Mouse (Mus musculus) splenic B cell, adult 2 months (primary cell): ENCODE measurements around the gene Usp39.

Experiments
- DNase-seq: peaks from one replicate; pipeline ENCODE4 v3.0.0-alpha.2; 2011; ENCODE audit warnings: low read depth, low spot score
- H3K27me3 ChIP-seq: 2 replicates; pipeline ENCODE4 v1.6.1; 2012; ENCODE audit warnings: mild to moderate bottlenecking, low read length, moderate library complexity, mixed read lengths; ENCODE audit not compliant: control insufficient read depth, poor library complexity, insufficient read depth, severe bottlenecking
- H3K36me3 ChIP-seq: 2 replicates; pipeline ENCODE4 v1.6.1; 2012; ENCODE audit warnings: mild to moderate bottlenecking, low read length, moderate library complexity, mixed read lengths; ENCODE audit not compliant: control insufficient read depth, poor library complexity, insufficient read depth, severe bottlenecking

Usp39 gene

DNA sequence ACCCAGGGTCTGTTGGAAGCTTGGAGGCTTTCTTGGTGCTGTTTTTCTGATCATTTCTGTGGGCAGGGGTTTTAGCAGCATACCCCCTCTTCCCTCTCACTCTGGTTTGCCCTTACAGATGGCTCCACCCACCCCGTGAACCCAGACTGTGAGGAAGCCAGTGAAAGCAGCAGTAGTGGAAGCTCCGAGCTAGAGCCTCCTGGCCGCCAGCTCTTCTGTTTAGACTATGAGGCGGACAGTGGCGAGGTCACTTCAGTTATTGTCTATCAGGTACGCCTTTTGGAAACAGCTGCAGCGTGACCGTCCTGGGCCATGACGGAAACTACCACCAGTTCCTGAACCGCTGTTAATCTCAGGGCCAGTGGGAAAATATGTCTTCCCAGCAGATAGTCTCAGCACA, 3.4 kb upstream of the Usp39 start:
- H3K27me3 ChIP-seq: no peaks in the 10 kb centered on the region
- peaks cover 4% of the 10 kb centered on the region for H3K36me3 ChIP-seq
- no peak for DNase-seq

DNA sequence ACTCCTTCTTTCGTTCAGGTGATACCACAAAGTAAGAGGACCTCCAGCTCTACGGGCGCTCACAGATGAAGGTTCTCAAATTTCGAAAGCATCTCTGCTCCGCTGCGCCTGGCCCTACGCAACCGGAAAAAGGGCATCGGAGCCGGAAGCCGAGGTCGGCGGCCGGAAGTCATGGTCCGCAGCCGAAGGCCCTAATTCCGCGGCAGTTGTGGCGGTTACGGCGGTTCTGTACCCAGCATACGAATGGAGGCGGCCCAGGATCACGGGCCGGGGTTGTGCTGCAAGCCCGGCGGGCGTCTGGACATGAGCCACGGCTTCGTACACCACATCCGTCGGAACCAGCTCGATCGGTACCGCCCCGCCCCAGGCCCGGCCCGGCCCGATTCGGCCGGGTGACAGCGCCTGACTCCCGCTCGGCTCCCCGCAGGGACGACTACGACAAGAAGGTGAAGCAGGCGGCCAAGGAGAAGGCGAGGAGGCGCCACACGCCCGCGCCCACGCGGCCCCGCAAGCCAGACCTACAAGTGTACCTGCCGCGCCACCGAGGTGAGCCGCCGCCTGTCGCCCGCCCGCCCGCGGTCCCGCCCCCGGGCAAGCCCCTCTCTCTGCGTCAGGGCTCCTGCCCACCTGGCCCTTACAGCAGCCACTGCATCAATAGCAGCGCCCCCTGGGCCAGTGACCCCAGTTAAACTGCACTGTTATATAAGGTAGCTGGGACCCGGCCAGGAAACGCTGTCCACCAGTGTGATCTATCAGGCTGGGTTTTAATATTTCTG, 2.4 kb upstream of the Usp39 start, which contains the start of gene 0610030E20Rik:
Gene 0610030E20Rik (plus strand): TSS at position 152 of the 776 bp plus-strand sequence.
- peak; percentile 86 for DNase-seq
- peaks cover 4% of the 10 kb centered on the region for H3K36me3 ChIP-seq
- H3K27me3 ChIP-seq: no peaks in the 10 kb centered on the region

DNA sequence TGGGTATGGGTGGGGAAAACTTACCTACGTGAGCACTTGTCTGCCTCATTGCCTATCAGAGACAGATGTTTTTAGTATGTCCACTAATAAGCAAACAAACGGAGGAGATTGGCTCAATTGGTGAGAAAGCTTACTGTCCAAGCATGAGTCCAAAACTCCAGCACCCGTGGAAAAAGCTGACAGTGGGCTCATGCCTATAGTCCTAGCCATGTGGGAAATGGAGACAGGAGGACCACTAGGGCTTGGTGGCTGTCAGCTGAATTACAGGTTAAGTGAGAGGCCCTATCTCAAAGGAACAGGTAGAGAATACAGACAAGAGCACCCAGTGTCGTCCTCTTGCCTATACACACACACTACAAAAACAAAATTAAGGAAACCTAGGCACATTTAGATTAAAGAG, 1.3 kb upstream of the Usp39 start:
- H3K36me3 ChIP-seq: peaks cover 4% of the 10 kb centered on the region
- no peak for DNase-seq

DNA sequence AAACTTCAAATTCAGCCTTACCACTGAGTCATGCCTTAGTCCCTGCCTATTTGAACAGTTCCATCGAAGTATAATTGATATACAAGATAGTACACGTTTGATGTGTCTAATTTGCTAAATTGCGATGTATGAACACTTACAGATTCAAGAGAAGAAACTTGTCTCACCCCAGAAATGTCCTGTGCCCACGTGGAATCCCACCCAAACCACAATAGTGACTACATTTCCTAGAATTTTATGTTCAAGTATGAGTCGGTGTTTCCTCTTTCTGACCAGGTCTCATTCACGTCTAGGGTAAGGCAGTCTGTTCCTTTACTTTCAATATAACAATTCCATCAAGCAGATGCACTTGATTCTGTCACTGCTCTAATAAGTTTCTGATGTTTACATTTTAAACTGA, 649 bp upstream of the Usp39 start:
- no peak for DNase-seq
- no peaks in the 10 kb centered on the region for H3K27me3 ChIP-seq

More for the DNA sequence above, 1.3 kb upstream of the Usp39 start:
- no peaks in the 10 kb centered on the region for H3K27me3 ChIP-seq

DNA sequence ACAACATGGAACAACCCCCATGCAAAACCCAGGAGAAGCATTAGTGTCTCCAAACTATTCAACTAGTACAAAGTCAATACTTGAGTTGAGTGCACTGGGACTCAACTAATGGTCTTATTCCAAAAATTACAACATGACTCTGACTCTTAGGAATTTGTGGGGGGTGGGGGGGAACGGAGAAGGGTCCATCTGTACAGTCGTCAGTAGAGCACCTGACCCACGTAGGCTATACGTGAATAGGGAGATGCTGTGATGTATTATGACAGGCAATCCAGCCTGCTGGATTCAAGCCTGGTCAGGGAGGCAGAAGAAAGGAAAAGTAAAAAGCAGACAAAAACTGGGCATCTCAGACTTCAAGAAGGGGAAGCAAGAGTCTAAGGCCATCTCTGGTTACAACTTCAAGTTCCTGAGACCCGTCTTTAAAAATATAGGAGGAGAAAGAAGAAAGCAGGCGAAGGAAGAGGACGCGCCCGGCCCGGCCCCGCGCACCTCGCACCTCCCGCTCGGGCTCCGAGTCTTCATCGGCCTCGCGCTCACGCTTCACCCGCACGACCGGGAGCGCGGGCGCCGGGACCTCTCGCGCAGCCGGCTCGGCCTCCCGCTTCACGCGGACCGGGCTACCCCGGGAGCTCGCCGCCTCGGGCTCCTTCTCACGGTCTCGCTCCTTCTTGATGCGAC, 449 bp downstream of the Usp39 start:
- DNase-seq: peak; percentile 24
- Histone ChIP-seq H3K27me3 (no peaks in the 10 kb centered on the region), H3K36me3 (peaks cover 5% of the 10 kb centered on the region)

More for the DNA sequence above, 649 bp upstream of the Usp39 start:
- H3K36me3 ChIP-seq: peaks cover 4% of the 10 kb centered on the region

DNA sequence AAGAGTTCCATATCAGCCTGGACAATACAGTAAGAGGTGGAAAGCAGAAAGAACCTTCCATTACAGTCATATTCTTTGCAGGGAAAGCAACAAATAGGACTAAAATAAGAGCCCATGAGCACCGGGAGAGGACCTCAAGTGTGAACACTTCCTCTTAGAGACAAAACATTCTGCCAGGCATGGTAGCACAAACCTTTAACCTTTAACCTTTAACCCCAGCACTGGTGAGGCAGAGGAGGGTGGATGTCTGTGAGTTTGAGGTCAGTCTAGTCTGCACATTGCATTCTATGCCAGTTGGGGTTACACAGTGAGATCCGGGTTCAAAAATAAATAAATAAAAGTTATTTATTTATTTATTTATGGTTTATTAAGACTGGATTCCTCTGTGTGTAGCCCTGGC, 4.5 kb downstream of the Usp39 start:
- Histone ChIP-seq H3K27me3 (no peaks in the 10 kb centered on the region), H3K36me3 (peaks cover 11% of the 10 kb centered on the region)
- no peak for DNase-seq

DNA sequence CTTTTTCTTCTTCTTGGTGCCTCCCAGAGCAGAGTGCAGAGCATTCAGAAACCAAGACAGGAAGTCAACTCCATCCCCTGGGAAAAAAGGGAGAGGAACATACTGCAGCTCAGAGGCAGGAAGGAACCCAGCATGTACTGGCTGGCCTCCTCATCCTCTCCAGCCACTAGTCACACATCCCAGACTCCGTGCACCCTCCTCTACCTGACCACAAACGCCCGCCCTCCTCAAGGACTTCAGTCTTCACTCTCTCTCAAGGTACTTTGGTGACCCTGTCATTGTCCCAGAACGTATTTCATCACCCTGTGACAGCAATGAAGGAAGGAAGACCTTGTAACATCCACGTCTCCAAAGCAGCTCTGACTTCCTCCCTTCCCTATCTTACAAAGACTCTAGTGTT, 11.9 kb downstream of the Usp39 start:
- H3K27me3 ChIP-seq: no peaks in the 10 kb centered on the region
- no peak for DNase-seq

DNA sequence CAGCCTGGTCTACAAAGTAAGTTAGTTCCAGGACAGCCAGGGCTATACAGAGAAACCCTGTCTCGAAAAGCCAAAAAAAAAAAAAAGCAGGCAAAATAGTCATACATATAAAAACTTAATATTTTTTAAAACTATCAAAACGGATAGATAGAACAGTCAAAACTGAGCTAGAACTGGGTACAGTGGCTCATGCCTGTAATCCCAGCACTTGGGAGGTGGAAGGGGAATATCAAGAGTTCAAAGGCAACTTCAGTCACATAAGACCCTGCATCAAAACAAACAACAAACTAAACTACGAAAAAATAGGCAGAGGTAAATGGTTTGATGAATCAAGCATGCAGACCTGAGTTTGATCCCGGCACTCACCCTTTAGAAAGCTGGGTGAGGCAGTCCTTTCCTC, 14.9 kb downstream of the Usp39 start:
- Histone ChIP-seq H3K36me3 (peaks cover 22% of the 10 kb centered on the region), H3K27me3 (no peaks in the 10 kb centered on the region)
- DNase-seq: no peak

More for the DNA sequence above, 11.9 kb downstream of the Usp39 start:
- H3K36me3 ChIP-seq: peaks cover 24% of the 10 kb centered on the region

DNA sequence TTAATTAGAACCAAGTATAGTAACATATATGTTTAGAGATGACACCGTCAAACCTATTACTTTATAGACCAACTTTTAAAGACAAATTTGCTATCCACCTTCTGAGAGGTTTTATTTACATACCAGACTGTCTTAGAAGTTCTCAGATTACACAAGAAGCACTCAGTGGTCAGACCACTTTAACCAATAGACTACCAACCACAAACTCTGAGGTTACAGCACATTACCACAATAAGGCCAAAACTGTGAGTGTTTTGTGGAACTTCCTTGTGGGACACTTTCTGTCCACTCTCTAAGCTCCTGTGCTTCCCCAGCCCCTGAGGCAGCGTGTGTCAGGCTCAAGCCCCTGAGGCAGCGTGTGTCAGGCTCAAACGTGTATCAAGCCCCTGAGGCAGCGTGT, 16.0 kb downstream of the Usp39 start:
- Histone ChIP-seq H3K27me3 (no peaks in the 10 kb centered on the region), H3K36me3 (peaks cover 21% of the 10 kb centered on the region)
- no peak for DNase-seq

DNA sequence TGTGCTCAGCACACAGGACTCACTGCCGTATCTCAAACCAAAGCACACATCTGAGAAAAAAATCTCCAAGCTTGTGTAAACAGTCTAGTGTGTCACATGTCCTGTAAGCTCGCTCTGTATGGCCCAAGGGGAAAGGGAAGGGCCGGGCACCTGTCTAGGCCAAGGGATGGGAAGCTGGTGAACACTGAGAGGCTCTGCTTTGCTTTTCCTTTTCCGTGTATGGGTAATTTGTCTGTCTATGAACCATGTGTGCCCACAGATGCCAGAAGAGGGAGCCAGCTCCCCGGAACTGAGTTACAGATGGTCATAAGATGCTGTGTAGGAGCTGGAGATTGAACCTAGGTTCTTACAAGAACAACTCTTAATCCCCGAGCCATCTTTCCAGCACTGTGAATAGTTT, 18.7 kb downstream of the Usp39 start:
- peaks cover 19% of the 10 kb centered on the region for H3K36me3 ChIP-seq
- DNase-seq: peak; percentile 63
- H3K27me3 ChIP-seq: no peaks in the 10 kb centered on the region

DNA sequence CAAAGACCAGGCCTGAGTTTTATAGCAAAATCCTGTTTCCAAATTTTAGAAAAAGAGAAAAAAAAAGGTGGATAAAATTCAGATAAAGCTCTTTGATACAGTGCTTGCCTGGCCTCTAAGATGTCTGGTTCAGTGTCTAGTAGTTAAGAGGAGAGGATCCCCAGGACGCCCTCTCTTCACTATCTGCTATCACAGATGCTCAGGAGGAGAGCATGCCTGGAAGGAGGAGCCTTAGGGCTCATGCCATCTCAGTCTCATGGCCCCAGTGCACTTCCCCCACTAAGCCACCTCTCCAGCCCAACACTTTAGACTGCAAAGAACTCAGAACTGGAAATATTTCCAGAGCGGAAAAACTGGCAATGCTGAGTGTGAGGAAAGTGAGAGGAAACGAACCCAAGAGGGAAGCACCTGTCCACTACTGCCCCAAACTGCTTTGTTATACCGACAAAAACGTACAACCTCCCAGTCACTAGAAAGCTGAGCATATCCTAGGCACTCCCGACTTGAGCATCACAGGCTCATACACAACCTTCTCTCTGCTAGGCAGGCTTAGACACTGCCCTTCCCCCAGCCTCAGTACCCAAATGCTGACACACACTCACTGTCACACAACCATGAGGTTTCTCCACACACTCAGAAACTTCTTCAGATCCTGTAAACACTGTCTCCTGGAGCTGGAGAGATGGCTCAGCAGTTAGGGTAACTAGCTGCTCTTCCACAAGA, 21.0 kb downstream of the Usp39 start:
- no peaks in the 10 kb centered on the region for H3K27me3 ChIP-seq
- DNase-seq: no peak
- peaks cover 22% of the 10 kb centered on the region for H3K36me3 ChIP-seq

DNA sequence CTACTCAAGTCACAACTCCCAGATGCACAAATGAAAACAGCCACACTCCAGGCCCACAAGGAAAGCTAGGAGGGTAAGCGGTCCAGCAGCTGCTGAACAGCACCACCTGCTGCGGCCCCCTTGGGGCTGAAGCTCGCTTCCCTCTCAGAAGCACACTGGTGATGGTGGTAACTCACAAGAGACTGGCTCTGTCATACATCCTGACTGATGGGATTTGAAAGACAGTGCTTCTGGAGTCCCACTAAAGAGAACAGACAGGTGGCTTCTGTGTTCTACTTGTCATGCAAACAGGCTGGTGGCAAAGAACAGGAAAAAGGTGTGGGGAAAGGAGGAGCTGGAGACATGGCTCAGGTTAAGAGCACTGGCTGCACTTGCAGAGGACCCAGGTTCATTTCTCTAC, 22.0 kb downstream of the Usp39 start:
- DNase-seq: no peak
- H3K36me3 ChIP-seq: peaks cover 18% of the 10 kb centered on the region
- H3K27me3 ChIP-seq: no peaks in the 10 kb centered on the region

DNA sequence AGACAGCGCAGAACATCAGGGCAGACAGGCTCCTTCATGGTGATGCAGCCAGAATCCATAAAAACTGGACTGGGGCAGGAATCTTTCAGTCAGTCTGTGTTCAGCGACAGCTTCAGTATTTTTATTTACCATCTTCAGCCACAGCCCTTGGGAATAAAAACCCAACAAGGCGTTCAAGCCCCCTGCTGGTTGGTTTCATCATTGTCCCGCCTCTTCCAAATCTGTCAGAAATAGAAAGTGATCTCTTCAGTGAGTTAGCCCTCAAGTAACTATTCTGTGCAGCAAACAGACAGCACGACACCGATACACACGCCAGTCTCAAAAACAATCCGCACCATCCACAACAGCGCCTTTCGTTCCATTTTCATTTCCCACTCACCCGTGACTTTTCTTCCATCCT, 26.0 kb downstream of the Usp39 start:
- Histone ChIP-seq H3K27me3 (no peaks in the 10 kb centered on the region), H3K36me3 (peaks cover 11% of the 10 kb centered on the region)
- DNase-seq: peak; percentile 48

DNA sequence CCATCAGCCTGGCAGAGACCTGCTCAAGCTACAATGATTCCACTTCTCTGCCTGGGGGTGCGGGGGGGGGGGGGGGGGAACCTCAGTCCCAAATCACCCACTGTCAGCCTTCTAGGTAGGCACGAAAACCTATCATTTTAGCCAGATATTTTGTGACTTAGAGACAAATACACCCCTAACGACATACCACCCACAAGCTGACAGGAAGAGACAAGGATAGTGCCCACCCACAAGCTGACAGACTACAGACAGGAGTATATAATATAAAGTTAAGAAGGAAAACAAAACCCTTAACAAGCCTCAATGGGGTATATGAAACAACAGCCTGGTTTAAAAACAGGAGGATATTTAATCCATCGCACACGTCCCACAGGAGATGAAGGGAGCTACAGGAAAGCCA, 26.5 kb downstream of the Usp39 start:
- H3K36me3 ChIP-seq: peaks cover 8% of the 10 kb centered on the region
- no peak for DNase-seq
- H3K27me3 ChIP-seq: no peaks in the 10 kb centered on the region

DNA sequence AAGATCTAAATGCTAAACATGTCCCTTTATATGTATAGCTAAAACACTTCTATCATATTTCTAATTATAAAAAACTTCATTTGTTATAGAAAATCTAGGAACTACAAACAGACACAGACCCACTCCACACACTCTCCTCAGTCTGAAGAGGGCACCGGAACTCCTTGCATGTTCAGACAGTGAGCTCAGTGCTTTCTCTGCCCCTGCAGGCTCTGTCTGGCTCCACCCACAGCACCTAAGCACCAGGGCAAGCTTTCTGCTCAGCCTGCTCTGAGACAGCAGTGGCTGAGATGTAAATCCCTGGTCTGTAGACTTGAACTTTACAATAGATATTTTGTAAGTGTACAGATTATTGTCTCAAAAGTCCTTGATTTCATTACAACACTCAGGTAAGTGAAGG, 28.9 kb downstream of the Usp39 start:
- Histone ChIP-seq H3K27me3 (no peaks in the 10 kb centered on the region), H3K36me3 (peaks cover 7% of the 10 kb centered on the region)
- no peak for DNase-seq
